Mouse (Mus musculus) c-Kit-positive CD71-positive TER-119-positive erythroid progenitor cells, embryonic 14.5 days (primary cell): ENCODE results near the gene Abhd18.
A peak's percentile ranks its signal among the peaks of the same experiment; 100 is the strongest.
"Not testable (repeated sequence)": the region's sequence is repeated elsewhere in the genome, so short reads cannot be mapped to it uniquely, and the experiment has no call there.

Experiments
- DNase-seq: peaks from one replicate; pipeline ENCODE4 v3.0.0-alpha.2; 2013; ENCODE audit warnings: low spot score

Abhd18 gene

GRCm38 (mm10) chr3:40846957-40847017 is at the start of gene Abhd18:
TSS of gene Abhd18 (plus strand) at chr3:40846970.
- DNase-seq, result not testable (repeated sequence)

- no peak for DNase-seq
Observed at GRCm38 (mm10) chr3:40798054-40798453, 48.7 kb upstream of the Abhd18 start.

- DNase-seq, result peak; percentile 80
Observed at GRCm38 (mm10) chr3:40798500-40798899, 48.3 kb upstream of the Abhd18 start.

GRCm38 (mm10) chr3:40799530-40800372 is 47.0 kb upstream of the Abhd18 start, which contains the start of gene Plk4:
TSS of gene Plk4 (plus strand) at chr3:40800019.
- DNase-seq, result peak; percentile 97

- DNase-seq, result peak; percentile 55
Observed at GRCm38 (mm10) chr3:40800373-40800823, 46.4 kb upstream of the Abhd18 start.

GRCm38 (mm10) chr3:40806871-40807270 is 39.9 kb upstream of the Abhd18 start:
- DNase-seq, result no peak

GRCm38 (mm10) chr3:40808686-40809085 is 38.1 kb upstream of the Abhd18 start:
- no peak for DNase-seq

GRCm38 (mm10) chr3:40809894-40810293 is 36.9 kb upstream of the Abhd18 start:
- DNase-seq, result no peak

- no peak for DNase-seq
Observed at GRCm38 (mm10) chr3:40813275-40813674, 33.5 kb upstream of the Abhd18 start.

GRCm38 (mm10) chr3:40845521-40845920 is 1.2 kb upstream of the Abhd18 start:
- DNase-seq, result not testable (repeated sequence)

- peak; percentile 89 for DNase-seq
Observed at GRCm38 (mm10) chr3:40846473-40846956, 255 bp upstream of the Abhd18 start, which contains the start of gene Mfsd8. TSS of gene Mfsd8 (minus strand) at chr3:40846886.

- peak; percentile 50 for DNase-seq
Observed at GRCm38 (mm10) chr3:40847018-40847417, 248 bp downstream of the Abhd18 start.

GRCm38 (mm10) chr3:40847936-40848335 is 1.2 kb downstream of the Abhd18 start:
- DNase-seq, result not testable (repeated sequence)

- not testable (repeated sequence) for DNase-seq
Observed at GRCm38 (mm10) chr3:40853123-40853738, 6.5 kb downstream of the Abhd18 start.

GRCm38 (mm10) chr3:40893816-40894258 is 47.1 kb downstream of the Abhd18 start:
- peak; percentile 97 for DNase-seq

- DNase-seq, result not testable (repeated sequence)
Observed at GRCm38 (mm10) chr3:40894336-40894735, 47.6 kb downstream of the Abhd18 start.

GRCm38 (mm10) chr3:40902443-40902842 is 55.7 kb downstream of the Abhd18 start, which contains the start of gene 1700034I23Rik:
TSS of gene 1700034I23Rik (minus strand) at chr3:40902543.
- DNase-seq, result not testable (repeated sequence)

GRCm38 (mm10) chr3:40938189-40938588 is 91.4 kb downstream of the Abhd18 start:
- no peak for DNase-seq

- DNase-seq, result no peak
Observed at GRCm38 (mm10) chr3:40938592-40938991, 91.8 kb downstream of the Abhd18 start.

GRCm38 (mm10) chr3:40939019-40939418 is 92.2 kb downstream of the Abhd18 start:
- DNase-seq, result no peak

- DNase-seq, result peak; percentile 99
Observed at GRCm38 (mm10) chr3:40949170-40949902, 102.6 kb downstream of the Abhd18 start, which contains the start of gene Larp1b. TSS of gene Larp1b (plus strand) at chr3:40949828.

- peak; percentile 20 for DNase-seq
Observed at GRCm38 (mm10) chr3:40949903-40950600, 103.3 kb downstream of the Abhd18 start.
